Mouse (Mus musculus): ENCODE results near the gene Plxdc2. TPM values are rescaled to one million over a fixed set of nuclear protein-coding genes. Genes with fewer than 3 reads are reported as not detected.

Plxdc2 gene
- total RNA-seq, 1 experiment from 2014 or later = 14.7 TPM

GRCm38 (mm10) chr2:16774114-16774433 lies 418.0 kb downstream of the Plxdc2 start:
- no peak for ATAC-seq (replicated peaks in 1 of 2; ENCODE audit: insufficient read depth in 1 of 2, low FRiP score in 2 of 2, low TSS enrichment in 1 of 2, low read depth in 1 of 2, poor library complexity in 2 of 2, severe bottlenecking in 2 of 2)

GRCm38 (mm10) chr2:16795283-16795682 lies 439.2 kb downstream of the Plxdc2 start:
- ATAC-seq (replicated peaks in 1 of 2; ENCODE audit: insufficient read depth in 1 of 2, low FRiP score in 2 of 2, low TSS enrichment in 1 of 2, low read depth in 1 of 2, poor library complexity in 2 of 2, severe bottlenecking in 2 of 2) = no peak

Data from hematopoietic stem cell, adult 5-6 weeks (primary cell).